Mouse (Mus musculus) E14TG2a.4 (cell line): ENCODE measurements around the gene Sbk1.

Experiments
- H3K27me3 ChIP-seq: 2 replicates; pipeline ENCODE4 v1.6.1; 2014; ENCODE audit warnings: low read length, control low read depth; ENCODE audit not compliant: insufficient read depth
- H3K36me3 ChIP-seq: 2 replicates; pipeline ENCODE4 v1.6.1; 2014; ENCODE audit warnings: low read length, control low read depth; ENCODE audit not compliant: insufficient read depth
- H3K4me1 ChIP-seq: replicated peaks from 2 replicates; pipeline ENCODE4 v1.6.1; 2014; ENCODE audit warnings: low read depth, low read length, control low read depth
- H3K4me3 ChIP-seq: replicated peaks from 2 replicates; pipeline ENCODE4 v1.5.1; 2014; ENCODE audit warnings: mild to moderate bottlenecking, low read length
- H3K9me3 ChIP-seq: 2 replicates; pipeline ENCODE4 v1.6.1; 2014; ENCODE audit warnings: low read length, control low read depth
- CTCF ChIP-seq: conservative IDR thresholded peaks from 2 replicates; pipeline ENCODE4 v1.5.1; 2014; ENCODE audit warnings: low read length
- NANOG ChIP-seq: IDR thresholded peaks from 2 replicates; pipeline ENCODE4 v1.6.1; 2014; ENCODE audit warnings: borderline replicate concordance, low read length, mixed read lengths
- POU5F1 ChIP-seq: IDR thresholded peaks from 2 replicates; pipeline ENCODE4 v1.6.1; 2014; ENCODE audit warnings: low read length, borderline replicate concordance

The Sbk1 gene

GRCm38 (mm10) chr7:126288104-126288497, 15.7 kb downstream of the Sbk1 start:
- H3K36me3 ChIP-seq, result peaks cover 86% of the 10 kb centered on the region
- peaks cover 29% of the 10 kb centered on the region for H3K27me3 ChIP-seq
- H3K9me3 ChIP-seq, result no peaks in the 10 kb centered on the region
- H3K4me1 ChIP-seq, result peaks cover 94% of the 10 kb centered on the region
- H3K4me3 ChIP-seq, result peak overlapping the region; percentile 23
- no peak for TF ChIP-seq CTCF
- TF ChIP-seq POU5F1, result no peak

- Histone ChIP-seq H3K36me3 (peaks cover 86% of the 10 kb centered on the region), H3K9me3 (no peaks in the 10 kb centered on the region), H3K27me3 (peaks cover 34% of the 10 kb centered on the region), H3K4me3 (no peak overlapping the region), H3K4me1 (peaks cover 93% of the 10 kb centered on the region)
- no peak for TF ChIP-seq POU5F1
- TF ChIP-seq NANOG, result no peak
- TF ChIP-seq CTCF, result no peak
Observed at GRCm38 (mm10) chr7:126288571-126289091, 16.2 kb downstream of the Sbk1 start.

- Histone ChIP-seq H3K9me3 (no peaks in the 10 kb centered on the region), H3K36me3 (peaks cover 85% of the 10 kb centered on the region), H3K4me3 (peak overlapping the region; percentile 48; the same call in 1 of the 2 replicates), H3K4me1 (peaks cover 90% of the 10 kb centered on the region), H3K27me3 (peaks cover 40% of the 10 kb centered on the region)
- TF ChIP-seq CTCF (no peak), NANOG (no peak), POU5F1 (no peak)
Observed at GRCm38 (mm10) chr7:126289371-126289770, 17.0 kb downstream of the Sbk1 start.

GRCm38 (mm10) chr7:126289956-126290355, 17.5 kb downstream of the Sbk1 start:
- Histone ChIP-seq H3K9me3 (no peaks in the 10 kb centered on the region), H3K27me3 (peaks cover 40% of the 10 kb centered on the region), H3K36me3 (peaks cover 85% of the 10 kb centered on the region), H3K4me1 (peaks cover 89% of the 10 kb centered on the region), H3K4me3 (peak overlapping the region; percentile 48; the same call in 1 of the 2 replicates)
- TF ChIP-seq POU5F1, result no peak
- TF ChIP-seq NANOG, result no peak
- no peak for TF ChIP-seq CTCF

GRCm38 (mm10) chr7:126291681-126292545, 19.5 kb downstream of the Sbk1 start:
- Histone ChIP-seq H3K4me1 (peaks cover 75% of the 10 kb centered on the region), H3K4me3 (peak overlapping the region; percentile 79), H3K36me3 (peaks cover 67% of the 10 kb centered on the region), H3K9me3 (no peaks in the 10 kb centered on the region), H3K27me3 (peaks cover 40% of the 10 kb centered on the region)
- TF ChIP-seq CTCF (no peak; the same call in 1 of the 2 replicates), POU5F1 (no peak), NANOG (no peak)

GRCm38 (mm10) chr7:126293091-126293490, 20.7 kb downstream of the Sbk1 start:
- Histone ChIP-seq H3K4me3 (no peak overlapping the region; the same call in 1 of the 2 replicates), H3K27me3 (peaks cover 40% of the 10 kb centered on the region), H3K9me3 (no peaks in the 10 kb centered on the region), H3K36me3 (peaks cover 64% of the 10 kb centered on the region), H3K4me1 (peaks cover 63% of the 10 kb centered on the region)
- TF ChIP-seq NANOG, result no peak
- no peak for TF ChIP-seq POU5F1
- no peak for TF ChIP-seq CTCF

GRCm38 (mm10) chr7:126297579-126298460, 25.4 kb downstream of the Sbk1 start:
- Histone ChIP-seq H3K36me3 (peaks cover 21% of the 10 kb centered on the region), H3K27me3 (peaks cover 13% of the 10 kb centered on the region), H3K4me1 (peaks cover 47% of the 10 kb centered on the region), H3K9me3 (no peaks in the 10 kb centered on the region), H3K4me3 (no peak overlapping the region)
- TF ChIP-seq NANOG (no peak), POU5F1 (no peak), CTCF (peak; percentile 91)

- Histone ChIP-seq H3K4me1 (peaks cover 47% of the 10 kb centered on the region), H3K4me3 (no peak overlapping the region), H3K9me3 (no peaks in the 10 kb centered on the region), H3K27me3 (peaks cover 3% of the 10 kb centered on the region), H3K36me3 (peaks cover 11% of the 10 kb centered on the region)
- TF ChIP-seq POU5F1 (no peak), CTCF (no peak), NANOG (no peak)
Observed at GRCm38 (mm10) chr7:126298856-126299255, 26.4 kb downstream of the Sbk1 start.
